Mouse (Mus musculus) heart, postnatal 0 days (tissue): ENCODE results near the gene Gpr107. TPM values are rescaled to one million over a fixed set of nuclear protein-coding genes. Genes with fewer than 3 reads are reported as not detected.
A peak's percentile ranks its signal among the peaks of the same experiment; 100 is the strongest.

Experiments
- ATAC-seq: fragments of 200-750 bp; cut with Nextera tagmentation; 2 replicates; pipeline ENCODE4 v1.8.0; 2017; ENCODE audit warnings: low read depth, moderate number of reproducible peaks, moderate library complexity; ENCODE audit not compliant: insufficient read depth
- DNase-seq: peaks from one replicate; pipeline ENCODE4 v3.0.0-alpha.2; 2016; ENCODE audit warnings: low spot score
- H3K27ac ChIP-seq: fragments of 300-500 bp; sonication (generic); 2 replicates; pipeline ENCODE4 v1.5.1; 2014; ENCODE audit warnings: low read depth, mild to moderate bottlenecking
- H3K27me3 ChIP-seq: fragments of 300-500 bp; sonication (generic); 2 replicates; pipeline ENCODE4 v1.6.1; 2014; ENCODE audit warnings: low read length, mixed read lengths; ENCODE audit not compliant: control insufficient read depth, insufficient read depth
- H3K36me3 ChIP-seq: fragments of 300-500 bp; sonication (generic); replicated peaks from 2 replicates; pipeline ENCODE4 v1.6.1; 2014; ENCODE audit warnings: low read length, mixed read lengths; ENCODE audit not compliant: control insufficient read depth, insufficient read depth
- H3K4me1 ChIP-seq: fragments of 300-500 bp; sonication (generic); 2 replicates; pipeline ENCODE4 v1.6.1; 2014; ENCODE audit warnings: antibody characterized with exemption; ENCODE audit not compliant: control insufficient read depth, insufficient read depth
- H3K4me2 ChIP-seq: fragments of 300-500 bp; sonication (generic); 2 replicates; pipeline ENCODE4 v1.6.1; 2014; ENCODE audit warnings: low read depth, mild to moderate bottlenecking, low read length, moderate library complexity
- H3K4me3 ChIP-seq: fragments of 300-500 bp; sonication (generic); 2 replicates; pipeline ENCODE4 v1.5.1; 2014; ENCODE audit warnings: low read depth, low read length
- H3K9ac ChIP-seq: fragments of 300-500 bp; sonication (generic); replicated peaks from 2 replicates; pipeline ENCODE4 v1.6.1; 2014; ENCODE audit warnings: low read depth, low read length, mixed read lengths
- H3K9me3 ChIP-seq: fragments of 300-500 bp; sonication (generic); replicated peaks from 2 replicates; pipeline ENCODE4 v1.6.1; 2016; ENCODE audit warnings: low read length; ENCODE audit not compliant: control insufficient read depth
- CTCF ChIP-seq: IDR thresholded peaks from 2 replicates; pipeline ENCODE4 v1.5.1; 2016; ENCODE audit warnings: antibody characterized with exemption, control low read depth, low read depth
- EP300 ChIP-seq: IDR thresholded peaks from 2 replicates; pipeline ENCODE4 v1.6.1; 2016; ENCODE audit warnings: antibody characterized with exemption, low read depth
- WGBS: fragments of 180-500 bp; shearing (Covaris S2); extraction: QIAGEN DNeasy Blood & Tissue Kit; methylation state at CpG from one replicate; pipeline ENCODE4 v1.1.7; 2014; 5-methylcytosine and 5-hydroxymethylcytosine counted together
- polyA plus RNA-seq: library from polyadenylated mRNA; unstranded; fragments of >200 nt; fragmentation: Nextera tagmentation; extraction: Ambion mirVana; gene quantifications from 2 replicates; pipeline ENCODE4 v1.2.1, GENCODE M21; 2015
- total RNA-seq: library from RNA; depleted of rRNA; stranded (reverse); fragments of >200 nt; gene quantifications from 2 replicates; pipeline ENCODE4 v1.2.3, GENCODE M21; 2014; ENCODE audit warnings: low replicate concordance

Gpr107 gene
- total and polyA plus RNA-seq, 2 experiments from 2014 or later = 20.3 to 69.4 TPM

DNA sequence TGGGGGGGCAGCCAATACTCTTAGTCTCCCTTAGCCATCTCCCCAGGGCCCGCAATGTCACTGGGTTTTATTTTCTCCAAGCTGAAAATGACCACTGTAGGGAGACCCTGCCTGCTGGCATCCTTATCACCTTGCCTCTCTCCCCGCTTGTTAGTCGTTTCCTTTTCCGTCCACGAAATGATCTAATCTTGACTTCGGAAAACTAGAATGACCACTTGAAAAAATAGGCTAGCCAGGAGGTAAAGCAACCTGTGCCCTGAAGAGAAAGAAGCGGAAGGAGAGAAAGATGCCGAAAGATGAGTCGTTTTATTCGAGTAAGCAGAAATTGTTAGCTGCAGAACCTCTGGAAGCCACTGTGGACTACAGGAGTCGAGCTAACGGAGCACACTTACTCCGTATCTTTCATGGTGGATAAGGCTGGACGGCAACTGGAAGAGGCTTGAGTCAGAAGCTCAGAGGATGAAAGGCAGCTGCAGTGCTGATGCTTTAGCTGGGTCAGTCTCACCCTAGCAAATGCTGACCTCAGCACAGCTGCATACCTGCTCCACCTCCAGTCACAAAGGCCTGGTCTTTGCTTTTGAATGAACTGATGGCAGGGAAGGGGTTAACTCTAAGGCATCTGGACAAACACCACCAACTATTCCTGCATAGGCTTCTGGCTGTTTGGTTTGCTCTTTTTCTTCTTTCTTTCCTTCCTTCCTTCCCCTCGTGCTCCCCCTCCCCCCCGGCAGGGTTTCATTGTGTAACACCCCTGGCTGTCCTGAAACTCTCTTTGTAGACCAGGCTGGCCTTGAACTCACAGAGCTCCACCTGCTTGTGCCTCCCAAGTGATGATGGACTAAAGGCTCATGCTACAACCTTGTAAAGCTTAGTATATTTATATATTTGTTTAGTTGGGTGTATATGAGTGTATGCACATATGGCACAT lies 8.1 kb upstream of the Gpr107 start:
- no peak overlapping the region; the same call in 1 of the 2 replicates for H3K9ac ChIP-seq
- peaks cover 23% of the 10 kb centered on the region for H3K36me3 ChIP-seq
- H3K27ac ChIP-seq = peak overlapping the region; percentile 89
- H3K9me3 ChIP-seq = no peaks in the 10 kb centered on the region
- H3K4me2 ChIP-seq = peak overlapping the region; percentile 45; the same call in 1 of the 2 replicates
- WGBS = 31% methylated on average over 16 of the region's 16 CpGs
- peaks cover 32% of the 10 kb centered on the region for H3K4me1 ChIP-seq
- peak overlapping the region; percentile 13; the same call in 1 of the 2 replicates for H3K4me3 ChIP-seq
- no peaks in the 10 kb centered on the region for H3K27me3 ChIP-seq
- DNase-seq (no peak), ATAC-seq (no peak)
- TF ChIP-seq CTCF (no peak), EP300 (no peak)

DNA sequence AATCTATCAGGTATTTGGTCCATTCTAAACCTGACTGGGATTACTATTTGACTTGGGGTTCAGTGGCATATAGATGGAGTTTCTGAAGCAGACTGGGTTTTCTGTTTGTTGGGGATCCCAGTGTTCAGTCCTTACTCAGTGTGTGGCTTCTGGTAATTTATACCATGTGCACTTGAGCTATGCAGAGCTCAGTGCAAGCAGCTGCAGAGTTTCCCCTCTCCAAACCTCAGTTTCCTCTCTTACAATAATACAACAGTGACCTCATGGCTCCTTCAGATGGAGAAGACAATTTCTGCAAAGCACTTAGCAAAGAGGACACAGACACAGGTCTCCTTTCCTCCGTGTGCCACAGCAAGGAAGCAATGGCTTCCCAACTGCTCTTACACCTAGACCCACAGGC lies 7.2 kb upstream of the Gpr107 start:
- Histone ChIP-seq H3K27ac (no peak overlapping the region; the same call in 1 of the 2 replicates), H3K4me2 (no peak overlapping the region), H3K27me3 (no peaks in the 10 kb centered on the region), H3K9me3 (no peaks in the 10 kb centered on the region), H3K4me1 (peaks cover 25% of the 10 kb centered on the region), H3K9ac (no peak overlapping the region), H3K4me3 (no peak overlapping the region), H3K36me3 (peaks cover 31% of the 10 kb centered on the region)
- no peak for DNase-seq
- TF ChIP-seq CTCF (no peak), EP300 (no peak)
- WGBS = 47% methylated on average over 1 of the region's 1 CpGs
- no peak for ATAC-seq

DNA sequence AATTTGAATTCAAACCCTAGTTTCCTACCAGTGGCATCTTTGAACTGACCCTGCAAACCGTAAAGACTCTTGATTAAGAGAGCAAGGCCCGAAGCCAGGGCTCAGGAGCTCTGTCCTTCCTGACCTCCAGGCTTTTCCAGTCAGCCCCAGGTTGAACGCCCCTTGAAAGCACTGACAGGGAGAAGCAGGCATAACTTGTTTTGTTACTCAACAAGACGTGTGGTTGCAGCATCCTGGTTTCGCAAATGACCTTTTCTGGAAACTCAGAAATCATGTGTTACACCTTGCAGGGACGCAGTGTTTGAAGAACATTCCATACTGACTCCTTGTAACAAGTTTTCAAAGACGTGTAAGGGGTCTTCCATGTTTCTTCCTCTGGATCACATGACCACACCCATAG lies 5.1 kb upstream of the Gpr107 start:
- no peak for TF ChIP-seq CTCF
- no peak for TF ChIP-seq EP300
- no peaks in the 10 kb centered on the region for H3K27me3 ChIP-seq
- no peak overlapping the region for H3K4me2 ChIP-seq
- H3K36me3 ChIP-seq = peaks cover 39% of the 10 kb centered on the region
- no peak for ATAC-seq
- 82% methylated on average over 7 of the region's 7 CpGs for WGBS
- no peak overlapping the region for H3K4me3 ChIP-seq
- no peak overlapping the region for H3K27ac ChIP-seq
- DNase-seq = no peak
- H3K9me3 ChIP-seq = no peaks in the 10 kb centered on the region
- H3K4me1 ChIP-seq = peaks cover 21% of the 10 kb centered on the region
- H3K9ac ChIP-seq = no peak overlapping the region

DNA sequence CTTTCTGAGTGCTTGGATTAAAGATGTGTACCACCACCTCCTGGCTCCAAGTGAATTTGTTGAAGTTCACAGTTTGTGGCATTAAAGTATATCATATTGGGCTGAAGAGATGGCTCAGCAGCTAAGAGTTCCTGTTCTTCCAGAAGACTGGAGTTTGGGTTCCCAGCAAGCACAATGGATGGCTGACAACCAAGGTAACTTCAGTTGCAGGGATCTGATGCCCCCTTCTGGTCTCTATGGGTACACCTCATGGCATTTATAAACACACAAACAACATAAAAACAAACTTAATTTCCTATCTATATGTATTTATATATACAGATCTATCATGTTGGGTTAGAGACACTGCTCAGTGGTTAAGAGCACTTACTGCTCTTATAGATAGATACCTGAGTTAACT lies 1.4 kb upstream of the Gpr107 start:
- no peak overlapping the region for H3K4me3 ChIP-seq
- H3K9me3 ChIP-seq = no peaks in the 10 kb centered on the region
- no peak overlapping the region for H3K27ac ChIP-seq
- peaks cover 39% of the 10 kb centered on the region for H3K36me3 ChIP-seq
- peaks cover 16% of the 10 kb centered on the region for H3K4me1 ChIP-seq
- H3K27me3 ChIP-seq = no peaks in the 10 kb centered on the region
- ATAC-seq = no peak
- no peak for DNase-seq
- H3K4me2 ChIP-seq = no peak overlapping the region
- no peak overlapping the region for H3K9ac ChIP-seq
- no peak for TF ChIP-seq EP300
- peak; percentile 22; the same call in 1 of the 2 replicates for TF ChIP-seq CTCF

DNA sequence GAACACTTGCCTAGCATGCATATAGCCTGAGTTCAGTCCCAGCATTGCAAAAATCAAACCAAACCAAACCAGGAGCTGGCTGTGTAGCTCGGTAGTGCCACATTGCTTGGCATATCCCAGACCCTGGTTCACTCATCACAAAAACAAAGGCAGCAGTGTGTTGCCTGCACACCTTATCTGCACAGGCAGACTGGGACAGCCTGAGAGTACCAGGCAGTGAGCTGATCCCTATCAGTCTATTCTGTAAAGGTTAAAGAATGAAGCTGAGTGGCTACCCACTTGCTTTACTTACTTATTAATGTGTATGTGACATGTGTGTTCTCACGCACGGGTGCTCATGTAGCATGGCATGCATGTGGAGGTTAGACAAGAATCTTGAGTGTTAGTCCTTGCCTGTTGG lies 4.7 kb downstream of the Gpr107 start:
- ATAC-seq (no peak), DNase-seq (no peak)
- Histone ChIP-seq H3K36me3 (peaks cover 3% of the 10 kb centered on the region; the same call in 1 of the 2 replicates), H3K27me3 (no peaks in the 10 kb centered on the region), H3K4me2 (no peak overlapping the region), H3K4me1 (peaks cover 9% of the 10 kb centered on the region), H3K9ac (no peak overlapping the region), H3K4me3 (no peak overlapping the region), H3K9me3 (no peaks in the 10 kb centered on the region), H3K27ac (no peak overlapping the region)
- TF ChIP-seq EP300 = no peak
- no peak for TF ChIP-seq CTCF
- WGBS = 62% methylated on average over 3 of the region's 3 CpGs
